Mouse (Mus musculus): Measurements from ENCODE around the gene Arhgef15. TPM values are rescaled to one million over a fixed set of nuclear protein-coding genes. Genes with fewer than 3 reads are reported as not detected.
"Not testable (repeated sequence)": the region's sequence is repeated elsewhere in the genome, so short reads cannot be mapped to it uniquely, and the experiment has no call there.

The Arhgef15 gene
- polyA plus RNA-seq, 1 experiment from 2014 or later: 5.9 TPM

DNA sequence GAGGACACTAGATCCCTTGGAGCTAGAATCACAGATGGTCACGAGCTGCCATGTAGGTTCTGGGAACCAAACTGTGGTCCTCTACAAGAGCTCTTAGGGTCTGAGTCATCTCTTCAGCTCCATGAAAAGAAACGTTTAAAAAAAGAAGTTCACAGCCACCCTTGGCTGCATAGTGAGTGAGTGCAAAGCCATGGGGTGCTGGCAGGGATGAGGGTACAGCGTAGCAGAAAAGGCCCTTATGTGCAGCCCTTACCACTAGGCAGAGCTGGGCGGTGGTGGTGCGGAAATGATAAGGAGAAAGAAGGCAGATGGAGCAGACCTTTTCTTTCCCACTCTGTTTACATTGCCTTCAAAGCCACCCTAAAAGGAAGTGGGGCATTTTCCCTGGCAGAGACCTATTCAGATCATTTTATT, 22.0 kb upstream of the Arhgef15 start:
- Histone ChIP-seq H3K36me3 (ENCODE audit: poor library complexity, severe bottlenecking) (no peaks in the 10 kb centered on the region), H3K9ac (no peak overlapping the region), H3K9me3 (replicated peaks) (no peaks in the 10 kb centered on the region), H3K27me3 (no peaks in the 10 kb centered on the region), H3K27ac (no peak overlapping the region), H3K4me3 (no peak overlapping the region), H3K4me2 (no peak overlapping the region), H3K4me1 (no peaks in the 10 kb centered on the region)
- WGBS: 66% methylated on average over 5 of the region's 5 CpGs
- no peak for ATAC-seq

DNA sequence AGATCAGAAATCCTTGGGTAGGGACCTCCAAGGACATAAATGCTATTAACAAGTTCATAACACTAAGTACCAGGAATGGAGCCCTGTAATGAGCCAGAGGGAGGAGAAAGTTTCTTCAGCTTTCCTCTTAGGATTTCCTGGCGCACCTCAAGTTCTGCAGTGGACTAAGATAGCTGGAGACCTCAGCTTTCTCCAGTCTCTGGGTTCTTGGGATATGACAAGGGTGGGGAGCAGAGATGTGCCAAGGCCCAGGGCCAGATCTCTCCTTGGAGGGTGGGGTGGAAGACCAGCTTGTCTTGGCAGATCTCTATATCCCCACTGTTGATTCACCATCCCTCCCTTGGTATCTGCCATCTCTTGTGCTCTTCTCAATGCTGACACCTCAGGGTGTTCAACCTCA, 18.3 kb upstream of the Arhgef15 start:
- H3K9ac ChIP-seq: no peak overlapping the region
- H3K36me3 ChIP-seq (ENCODE audit: poor library complexity, severe bottlenecking): no peaks in the 10 kb centered on the region
- H3K27ac ChIP-seq: no peak overlapping the region
- H3K4me3 ChIP-seq: no peak overlapping the region
- H3K9me3 ChIP-seq (replicated peaks): no peaks in the 10 kb centered on the region
- ATAC-seq: no peak
- H3K4me1 ChIP-seq: peaks cover 7% of the 10 kb centered on the region
- WGBS: 78% methylated on average over 1 of the region's 1 CpGs
- no peak overlapping the region for H3K4me2 ChIP-seq
- H3K27me3 ChIP-seq: no peaks in the 10 kb centered on the region

DNA sequence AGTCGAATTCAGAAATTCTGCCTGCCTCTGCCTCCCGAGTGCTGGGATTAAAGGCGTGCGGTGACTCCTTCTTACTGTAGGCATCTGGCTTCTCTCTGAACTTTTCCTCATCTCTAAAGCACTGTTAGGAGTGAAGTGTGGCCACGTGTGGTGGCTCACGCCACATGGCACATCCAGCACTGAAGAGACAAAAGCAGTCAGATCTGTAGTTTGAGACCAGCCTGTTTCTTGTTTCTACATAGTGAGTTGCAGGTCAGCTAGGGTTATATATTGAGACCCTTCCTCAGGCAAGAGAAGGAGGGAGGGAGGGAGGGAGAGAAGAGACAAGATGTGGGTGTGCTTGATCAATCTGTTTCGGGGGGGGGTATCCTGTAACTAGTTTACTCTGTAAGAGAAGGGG, 17.8 kb upstream of the Arhgef15 start, which contains the start of gene Rangrf:
Rangrf (minus strand) TSS at position 101 of the 400 bp plus-strand sequence.
- peak within 1 kb of the TSS; percentile 67 for H3K4me2 ChIP-seq
- no peaks in the 10 kb centered on the region for H3K9me3 ChIP-seq (replicated peaks)
- no peaks in the 10 kb centered on the region for H3K36me3 ChIP-seq (ENCODE audit: poor library complexity, severe bottlenecking)
- peak within 1 kb of the TSS; percentile 46 for H3K4me3 ChIP-seq
- H3K27me3 ChIP-seq: no peaks in the 10 kb centered on the region
- WGBS: 85% methylated on average over 7 of the region's 7 CpGs
- H3K27ac ChIP-seq: no peak within 1 kb of the TSS
- peaks cover 7% of the 10 kb centered on the region for H3K4me1 ChIP-seq
- ATAC-seq: no peak
- 0 out of 2 replicates have a peak within 1 kb of the TSS, but pooled peaks have one; percentile 5 for H3K9ac ChIP-seq

DNA sequence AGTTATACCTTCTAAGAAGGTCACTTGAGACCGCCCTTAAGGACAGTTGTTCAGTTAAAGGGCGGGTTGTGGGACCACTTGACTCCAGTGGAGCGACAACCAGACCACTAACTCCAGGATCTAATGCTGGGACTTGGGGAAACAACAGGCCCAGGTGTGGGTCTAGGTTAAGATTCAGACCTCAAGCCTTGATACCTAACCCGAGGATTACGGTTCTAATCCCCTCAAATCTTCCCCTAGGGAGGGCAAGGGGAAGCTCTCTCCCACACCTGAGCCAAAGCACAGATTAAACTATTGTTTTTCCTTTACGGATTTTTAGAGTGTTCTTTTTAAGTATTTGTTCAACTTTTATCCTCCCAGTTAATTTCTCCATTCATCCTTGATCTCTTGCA, 16.8 kb upstream of the Arhgef15 start:
- H3K4me1 ChIP-seq: peaks cover 7% of the 10 kb centered on the region
- no peak for ATAC-seq
- H3K4me2 ChIP-seq: peak overlapping the region; percentile 67
- no peak overlapping the region for H3K27ac ChIP-seq
- 0 out of 2 replicates have a peak overlapping the region, but pooled peaks have one; percentile 5 for H3K9ac ChIP-seq
- no peaks in the 10 kb centered on the region for H3K36me3 ChIP-seq (ENCODE audit: poor library complexity, severe bottlenecking)
- H3K27me3 ChIP-seq: no peaks in the 10 kb centered on the region
- H3K4me3 ChIP-seq: peak overlapping the region; percentile 46
- WGBS: 29% methylated on average over 6 of the region's 6 CpGs
- H3K9me3 ChIP-seq (replicated peaks): no peaks in the 10 kb centered on the region

DNA sequence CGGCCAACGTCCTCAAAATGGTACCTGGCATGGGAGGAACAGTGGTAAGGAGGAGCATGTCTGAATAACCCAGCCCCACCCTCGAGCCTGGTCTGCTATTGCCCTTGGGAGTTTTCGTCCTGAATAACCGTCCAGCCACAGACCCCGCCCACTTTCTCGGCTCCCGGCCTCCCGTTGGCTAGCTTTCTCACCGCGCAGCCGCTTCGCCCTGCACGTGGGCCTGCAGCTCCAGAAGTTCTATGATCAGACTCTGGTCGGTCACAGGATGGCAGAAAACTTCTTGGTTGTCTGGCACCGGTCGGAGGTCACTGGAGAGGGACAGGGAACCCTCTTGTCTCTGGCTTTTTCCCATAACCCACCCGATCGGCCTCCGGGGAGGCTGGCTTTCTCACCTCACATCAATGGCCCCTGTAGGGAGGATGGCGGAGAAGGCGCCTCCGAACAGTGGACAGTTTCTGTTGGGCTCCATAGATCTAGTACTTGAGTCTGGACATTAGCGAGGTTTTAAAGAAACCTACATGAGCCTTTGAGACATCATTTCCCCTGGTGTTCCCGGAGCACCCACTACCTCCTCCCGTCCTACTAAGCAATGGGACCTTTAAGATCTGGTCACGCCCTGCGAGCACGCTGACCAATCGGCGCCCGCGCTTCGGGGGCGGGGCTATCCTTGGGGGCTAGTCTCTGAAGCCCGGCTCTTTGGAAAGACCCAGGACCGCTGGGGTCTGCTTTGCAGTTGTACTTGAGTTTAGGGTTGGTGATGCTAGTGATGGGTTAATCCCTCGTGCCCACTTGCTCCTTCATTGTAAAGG, 16.2 kb upstream of the Arhgef15 start:
- peak; percentile 93 for ATAC-seq
- H3K9me3 ChIP-seq (replicated peaks); H3K27ac ChIP-seq; H3K36me3 ChIP-seq (ENCODE audit: poor library complexity, severe bottlenecking); H3K4me1 ChIP-seq; H3K27me3 ChIP-seq: not testable (repeated sequence)
- H3K4me2 ChIP-seq: peak overlapping the region; percentile 67
- peak overlapping the region; percentile 50 for H3K9ac ChIP-seq
- WGBS: under 1% methylated on average over 38 of the region's 38 CpGs
- peak overlapping the region; percentile 46 for H3K4me3 ChIP-seq

DNA sequence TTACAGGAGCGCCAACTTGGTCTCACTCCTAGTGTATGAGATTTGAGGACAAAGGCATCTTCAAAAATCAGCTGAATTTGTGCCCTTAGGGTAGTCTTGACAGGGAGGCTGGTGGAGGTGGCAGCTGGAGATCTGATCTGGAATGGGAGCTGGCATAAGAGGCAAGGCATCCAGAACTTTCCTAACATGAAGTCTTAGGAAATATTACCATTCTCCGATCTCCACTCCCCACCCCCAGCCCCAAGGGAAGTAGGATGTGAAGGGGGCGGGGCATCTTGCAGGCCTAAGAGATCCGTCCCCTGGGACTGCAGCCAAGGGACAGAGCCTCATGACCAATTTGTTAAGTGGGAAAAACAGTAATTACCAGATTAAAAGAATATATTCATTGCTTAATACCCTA, 13.0 kb upstream of the Arhgef15 start:
- Histone ChIP-seq H3K4me2 (no peak overlapping the region), H3K36me3 (ENCODE audit: poor library complexity, severe bottlenecking) (no peaks in the 10 kb centered on the region), H3K27ac (no peak overlapping the region), H3K4me3 (no peak overlapping the region), H3K9ac (no peak overlapping the region), H3K27me3 (peaks cover 8% of the 10 kb centered on the region; the same call in 1 of the 2 replicates), H3K9me3 (replicated peaks) (no peaks in the 10 kb centered on the region), H3K4me1 (peaks cover 20% of the 10 kb centered on the region)
- ATAC-seq: no peak
- 72% methylated on average over 4 of the region's 4 CpGs for WGBS

DNA sequence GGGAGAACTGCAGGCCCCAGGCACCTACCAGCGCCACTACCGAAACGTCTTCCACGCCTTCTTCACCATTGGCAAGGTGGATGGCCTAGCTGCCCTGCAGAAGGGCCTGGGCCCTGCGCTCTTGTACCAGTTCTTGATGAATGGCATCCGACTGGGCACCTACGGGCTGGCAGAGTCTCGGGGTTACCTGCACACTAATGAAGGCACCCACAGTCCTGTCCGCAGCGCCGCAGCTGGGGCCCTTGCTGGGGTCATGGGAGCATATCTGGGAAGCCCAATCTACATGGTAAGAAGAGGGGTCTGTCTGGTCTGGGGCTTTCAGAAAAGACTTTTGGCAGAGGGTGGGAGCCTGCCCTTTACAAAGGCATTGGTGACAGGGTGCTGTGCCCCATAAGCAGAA, 11.5 kb upstream of the Arhgef15 start:
- H3K9ac ChIP-seq: peak overlapping the region; percentile 35

DNA sequence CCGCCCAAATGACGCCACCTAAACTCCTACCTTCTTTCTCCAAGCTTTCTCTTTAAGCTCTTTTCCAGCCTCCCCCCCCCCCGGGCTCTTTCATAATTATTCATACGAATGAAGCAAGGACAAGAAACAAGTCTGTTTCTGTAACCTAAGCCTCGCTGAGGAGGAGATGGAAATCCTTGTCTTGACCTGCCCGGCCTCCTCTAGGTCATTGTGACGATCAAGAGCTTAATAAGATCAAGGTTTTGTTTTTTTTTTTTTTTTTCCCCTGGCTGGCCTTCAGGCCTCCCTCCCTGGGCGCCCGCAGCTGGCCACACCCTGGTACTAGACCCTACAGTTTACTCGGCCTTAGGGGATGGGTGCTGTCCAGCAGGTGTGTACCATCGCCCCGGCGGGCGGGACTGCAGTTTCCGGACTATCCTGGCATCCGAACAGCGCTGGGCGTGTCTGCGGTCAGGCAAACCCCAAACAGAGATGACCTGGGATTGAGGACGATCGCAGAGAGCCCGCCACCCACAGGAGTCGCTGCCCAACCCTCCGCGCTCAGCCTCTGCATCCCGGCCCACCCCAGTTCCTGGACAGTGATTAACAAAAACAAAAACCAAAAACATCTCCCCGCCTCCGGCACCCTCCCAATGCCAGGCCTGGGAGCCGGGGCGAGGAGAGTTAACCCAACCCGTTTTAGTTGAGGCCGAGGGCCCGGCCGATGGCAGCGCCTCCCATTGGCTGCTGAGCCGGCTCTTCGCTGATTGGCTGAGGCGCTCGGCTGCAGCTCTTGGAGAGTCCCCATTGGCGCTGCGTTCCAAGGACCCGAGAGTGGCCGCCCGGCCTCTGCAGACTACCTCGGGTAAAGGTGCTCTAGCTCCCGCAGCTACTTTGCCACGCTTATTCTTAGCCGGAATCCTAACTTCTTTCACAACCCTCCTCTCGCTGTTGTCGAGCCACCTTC, 10.3 kb upstream of the Arhgef15 start, which contains the start of gene Slc25a35:
Slc25a35 (plus strand) TSS at position 795 of the 946 bp plus-strand sequence.
- Histone ChIP-seq H3K4me3 (peak within 1 kb of the TSS; percentile 64), H3K27ac (no peak within 1 kb of the TSS), H3K36me3 (ENCODE audit: poor library complexity, severe bottlenecking) (no peaks in the 10 kb centered on the region), H3K9ac (peak within 1 kb of the TSS; percentile 75), H3K4me2 (peak within 1 kb of the TSS; percentile 93), H3K4me1 (peaks cover 13% of the 10 kb centered on the region), H3K9me3 (replicated peaks) (no peaks in the 10 kb centered on the region), H3K27me3 (peaks cover 13% of the 10 kb centered on the region; the same call in 1 of the 2 replicates)
- WGBS: 2% methylated on average over 50 of the region's 50 CpGs
- peak; percentile 99 for ATAC-seq

More for the DNA sequence above, 11.5 kb upstream of the Arhgef15 start:
- no peak overlapping the region for H3K27ac ChIP-seq
- peaks cover 20% of the 10 kb centered on the region for H3K4me1 ChIP-seq
- peak overlapping the region; percentile 93 for H3K4me2 ChIP-seq
- H3K36me3 ChIP-seq (ENCODE audit: poor library complexity, severe bottlenecking): no peaks in the 10 kb centered on the region
- WGBS: 85% methylated on average over 11 of the region's 11 CpGs
- no peak for ATAC-seq
- H3K9me3 ChIP-seq (replicated peaks): no peaks in the 10 kb centered on the region
- H3K27me3 ChIP-seq: peaks cover 8% of the 10 kb centered on the region; the same call in 1 of the 2 replicates
- 0 out of 2 replicates have a peak overlapping the region, but pooled peaks have one; percentile 64 for H3K4me3 ChIP-seq

DNA sequence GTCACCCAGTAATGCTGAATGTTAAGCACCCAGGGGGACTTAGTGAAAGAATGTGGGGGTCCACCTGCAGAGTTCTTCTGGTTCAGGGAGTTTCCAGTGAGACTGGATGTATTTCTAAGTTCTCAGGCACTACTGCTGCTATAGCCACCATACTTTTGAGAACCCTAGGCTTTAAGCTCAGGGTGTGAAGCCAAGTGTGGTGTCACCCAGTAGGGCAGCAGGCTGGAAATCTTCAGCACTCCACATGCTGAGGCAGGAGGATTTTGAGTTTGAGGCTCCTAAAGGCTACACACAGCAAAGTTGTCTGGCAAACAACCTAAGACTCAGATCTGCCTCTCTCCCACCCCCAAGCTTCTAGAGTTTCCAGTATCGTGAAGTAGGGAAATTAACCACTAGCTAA, 9.3 kb upstream of the Arhgef15 start:
- Histone ChIP-seq H3K4me1 (peaks cover 13% of the 10 kb centered on the region), H3K4me3 (no peak overlapping the region), H3K36me3 (ENCODE audit: poor library complexity, severe bottlenecking) (no peaks in the 10 kb centered on the region), H3K9me3 (replicated peaks) (no peaks in the 10 kb centered on the region), H3K27ac (no peak overlapping the region), H3K27me3 (peaks cover 13% of the 10 kb centered on the region; the same call in 1 of the 2 replicates), H3K4me2 (no peak overlapping the region), H3K9ac (no peak overlapping the region)
- 46% methylated on average over 1 of the region's 1 CpGs for WGBS
- no peak for ATAC-seq

DNA sequence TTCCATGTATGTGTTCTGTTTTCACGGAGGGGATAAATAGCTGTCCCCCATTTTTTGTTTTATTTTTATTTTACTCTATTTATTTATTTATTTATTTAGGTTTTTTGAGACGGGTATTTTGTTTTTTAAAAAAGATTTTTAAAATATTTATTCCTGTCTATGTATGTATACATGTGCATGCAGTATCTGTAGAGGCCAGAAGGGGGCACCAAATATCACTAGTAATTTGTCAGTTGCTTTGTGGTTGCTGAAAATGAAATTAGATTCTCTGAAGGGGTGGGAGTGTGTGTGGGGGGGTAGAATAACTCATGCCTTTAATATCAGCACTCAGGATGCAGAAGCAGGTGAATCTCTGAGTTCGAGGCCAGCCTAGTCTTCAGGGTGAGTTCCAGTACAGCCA, 8.6 kb upstream of the Arhgef15 start:
- H3K4me3 ChIP-seq: no peak overlapping the region
- peaks cover 13% of the 10 kb centered on the region; the same call in 1 of the 2 replicates for H3K27me3 ChIP-seq
- no peaks in the 10 kb centered on the region for H3K36me3 ChIP-seq (ENCODE audit: poor library complexity, severe bottlenecking)
- ATAC-seq: no peak
- H3K4me2 ChIP-seq: no peak overlapping the region
- H3K9ac ChIP-seq: no peak overlapping the region
- no peak overlapping the region for H3K27ac ChIP-seq
- H3K9me3 ChIP-seq (replicated peaks): no peaks in the 10 kb centered on the region
- peaks cover 13% of the 10 kb centered on the region for H3K4me1 ChIP-seq
- WGBS: 32% methylated on average over 3 of the region's 3 CpGs

DNA sequence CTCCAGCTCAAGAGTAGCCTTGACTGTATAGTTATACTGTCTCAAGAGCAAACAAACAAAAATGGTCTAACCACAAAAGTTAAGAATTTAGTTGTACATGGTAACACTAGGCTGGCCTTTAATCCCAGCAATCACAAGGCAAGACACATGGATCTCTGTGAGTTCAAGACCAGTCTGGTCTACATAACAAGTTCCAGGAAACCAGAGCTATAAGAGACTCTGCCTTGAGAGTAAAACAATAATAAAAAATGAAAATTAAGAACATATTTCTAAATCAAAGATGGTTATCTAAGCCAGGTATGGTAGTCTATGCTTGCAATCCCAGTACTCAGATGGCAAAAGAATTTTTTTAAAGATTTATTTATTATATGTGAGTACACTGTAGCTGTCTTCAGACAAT, 7.8 kb upstream of the Arhgef15 start:
- Histone ChIP-seq H3K4me1 (peaks cover 13% of the 10 kb centered on the region), H3K9ac (no peak overlapping the region), H3K27me3 (peaks cover 13% of the 10 kb centered on the region; the same call in 1 of the 2 replicates), H3K4me3 (no peak overlapping the region), H3K36me3 (ENCODE audit: poor library complexity, severe bottlenecking) (no peaks in the 10 kb centered on the region), H3K27ac (no peak overlapping the region), H3K9me3 (replicated peaks) (no peaks in the 10 kb centered on the region), H3K4me2 (no peak overlapping the region)
- no peak for ATAC-seq

DNA sequence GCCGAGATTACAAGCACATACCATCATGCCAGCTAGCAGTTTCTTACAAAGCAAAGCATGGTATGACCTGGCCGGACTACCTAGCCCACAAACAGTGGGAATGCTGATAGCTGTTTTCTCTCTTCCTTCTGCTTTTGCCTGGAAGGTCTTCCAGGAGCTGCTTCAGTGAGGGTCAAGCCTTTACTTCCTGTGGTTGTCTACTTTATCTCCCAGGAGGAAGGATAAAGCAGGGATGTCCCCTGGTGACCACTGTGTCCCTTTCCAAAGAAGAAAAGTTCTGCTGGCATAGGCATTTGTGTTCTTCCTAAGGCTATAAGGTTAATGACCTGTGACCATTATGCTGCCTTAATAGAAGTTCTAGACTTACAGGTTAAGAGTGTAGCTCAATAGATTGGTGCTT, 6.1 kb upstream of the Arhgef15 start:
- no peak for ATAC-seq
- no peak overlapping the region for H3K9ac ChIP-seq
- 82% methylated on average over 2 of the region's 2 CpGs for WGBS
- H3K4me3 ChIP-seq: no peak overlapping the region
- no peak overlapping the region for H3K27ac ChIP-seq
- no peaks in the 10 kb centered on the region for H3K36me3 ChIP-seq (ENCODE audit: poor library complexity, severe bottlenecking)
- H3K27me3 ChIP-seq: peaks cover 8% of the 10 kb centered on the region; the same call in 1 of the 2 replicates
- H3K4me2 ChIP-seq: no peak overlapping the region
- peaks cover 10% of the 10 kb centered on the region for H3K4me1 ChIP-seq
- H3K9me3 ChIP-seq (replicated peaks): no peaks in the 10 kb centered on the region

Data from forebrain, embryonic 13.5 days (tissue).